Mouse (Mus musculus): ENCODE data around the gene Eya4. TPM values are rescaled to one million over a fixed set of nuclear protein-coding genes. Genes with fewer than 3 reads are reported as not detected.

Eya4 gene
- polyA plus RNA-seq, 1 experiment from 2014 or later, result 0.56 TPM

DNA sequence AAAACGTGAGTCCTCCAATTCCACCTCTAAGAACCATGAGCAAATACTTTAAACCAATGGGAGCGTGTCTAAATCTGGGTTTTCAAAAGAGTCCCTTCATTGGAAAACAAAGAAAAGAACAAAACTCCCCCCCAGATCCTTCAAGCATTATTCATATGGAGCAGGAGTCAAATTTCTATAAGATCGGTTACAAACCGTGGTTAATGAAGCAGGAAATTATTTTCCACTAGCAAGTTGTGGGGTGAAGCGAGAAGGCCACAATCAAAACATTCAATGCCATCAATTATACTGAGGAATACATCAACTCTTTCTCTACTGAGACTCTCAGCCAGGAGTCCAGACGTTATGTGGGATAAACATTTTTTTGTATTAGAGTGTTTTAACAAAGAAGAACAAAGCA is 171.3 kb downstream of the Eya4 start:
- 14% methylated on average over 6 of the region's 6 CpGs for WGBS
- Histone ChIP-seq H3K9ac (no peak overlapping the region), H3K4me2 (no peak overlapping the region), H3K36me3 (no peaks in the 10 kb centered on the region), H3K9me3 (no peaks in the 10 kb centered on the region), H3K27ac (replicated peaks) (no peak overlapping the region), H3K4me1 (replicated peaks) (0 out of 2 replicates have a peak, but pooled peaks cover 6% of the 10 kb centered on the region), H3K27me3 (no peaks in the 10 kb centered on the region), H3K4me3 (no peak overlapping the region)
- ATAC-seq (ENCODE audit: low FRiP score, low read depth), result no peak

DNA sequence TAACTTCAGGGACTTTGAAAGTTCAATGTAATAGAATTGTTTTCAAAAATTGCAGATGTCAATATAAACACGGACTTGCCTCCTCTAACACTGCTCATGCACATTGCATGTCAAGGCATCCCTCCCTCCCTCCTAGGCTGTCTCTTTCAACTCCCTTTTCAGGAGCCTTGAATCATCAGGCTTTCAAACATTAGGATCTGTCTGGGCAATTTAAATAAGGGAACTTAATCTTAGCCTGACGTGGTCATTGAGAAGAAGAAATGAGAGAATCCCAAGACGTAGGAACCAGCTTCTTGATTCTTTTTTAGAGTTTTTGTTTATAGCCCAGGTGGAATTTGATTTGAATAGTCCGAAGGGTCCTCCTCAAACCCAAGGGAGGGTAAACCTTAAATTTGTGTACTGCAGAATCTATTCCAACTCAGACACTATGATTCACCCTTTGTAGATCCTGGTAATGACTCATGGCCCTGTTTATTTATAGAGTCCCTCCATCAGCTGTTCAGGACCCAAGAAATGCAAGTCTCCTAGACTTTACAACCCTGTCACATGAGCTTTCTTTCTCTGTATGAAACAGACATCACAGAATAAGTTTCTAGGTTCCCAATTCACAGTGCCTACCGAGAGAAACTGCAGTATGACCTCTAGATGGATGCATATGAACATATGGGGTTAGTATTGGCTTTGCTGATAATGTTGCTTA is 173.1 kb downstream of the Eya4 start:
- 70% methylated on average over 5 of the region's 5 CpGs for WGBS

DNA sequence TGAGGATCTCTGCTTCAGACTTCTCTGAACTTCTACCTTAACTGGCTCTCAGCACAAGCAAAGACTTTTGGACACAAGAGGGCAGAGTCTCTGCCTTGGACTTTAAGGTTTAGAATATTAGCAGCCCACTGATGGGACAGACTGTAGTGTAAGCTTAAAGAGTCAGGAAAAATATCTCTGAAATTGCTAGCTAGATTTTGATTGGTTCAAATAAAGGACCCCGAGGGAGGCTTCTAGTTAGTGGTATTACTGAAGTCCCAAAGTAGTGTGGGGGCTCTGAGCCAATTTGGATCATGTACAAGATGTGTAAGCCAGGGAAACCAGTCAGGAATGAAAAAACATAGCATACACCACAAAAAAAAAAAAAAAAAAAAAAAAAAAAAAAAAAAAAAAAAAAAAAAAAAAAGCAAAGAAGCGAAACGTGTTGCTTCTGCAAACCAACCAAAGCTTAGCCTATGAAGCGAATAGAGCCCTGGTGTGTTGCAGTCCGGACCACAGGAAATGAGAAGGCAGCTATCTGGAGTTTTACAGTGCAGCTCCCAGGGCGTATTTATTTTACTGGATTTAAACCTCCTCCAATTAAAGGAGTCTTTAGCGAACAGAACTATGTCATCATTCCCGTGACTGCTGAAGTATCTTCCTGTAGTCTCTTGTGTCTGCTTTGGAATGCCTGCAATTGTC is 173.8 kb downstream of the Eya4 start:
- H3K9ac ChIP-seq, result no peak overlapping the region
- no peak overlapping the region for H3K27ac ChIP-seq (replicated peaks)
- H3K4me1 ChIP-seq (replicated peaks), result 0 out of 2 replicates have a peak, but pooled peaks cover 6% of the 10 kb centered on the region
- no peaks in the 10 kb centered on the region for H3K9me3 ChIP-seq
- H3K4me3 ChIP-seq, result no peak overlapping the region
- H3K36me3 ChIP-seq, result no peaks in the 10 kb centered on the region
- no peaks in the 10 kb centered on the region for H3K27me3 ChIP-seq
- WGBS, result 63% methylated on average over 8 of the region's 8 CpGs
- no peak overlapping the region for H3K4me2 ChIP-seq
- no peak for ATAC-seq (ENCODE audit: low FRiP score, low read depth)

More for the DNA sequence above, 173.1 kb downstream of the Eya4 start:
- no peaks in the 10 kb centered on the region for H3K9me3 ChIP-seq
- no peak overlapping the region for H3K4me3 ChIP-seq
- no peaks in the 10 kb centered on the region for H3K36me3 ChIP-seq
- H3K27ac ChIP-seq (replicated peaks), result no peak overlapping the region
- H3K9ac ChIP-seq, result no peak overlapping the region
- H3K4me1 ChIP-seq (replicated peaks), result 0 out of 2 replicates have a peak, but pooled peaks cover 6% of the 10 kb centered on the region
- no peak for ATAC-seq (ENCODE audit: low FRiP score, low read depth)
- no peak overlapping the region for H3K4me2 ChIP-seq
- no peaks in the 10 kb centered on the region for H3K27me3 ChIP-seq

DNA sequence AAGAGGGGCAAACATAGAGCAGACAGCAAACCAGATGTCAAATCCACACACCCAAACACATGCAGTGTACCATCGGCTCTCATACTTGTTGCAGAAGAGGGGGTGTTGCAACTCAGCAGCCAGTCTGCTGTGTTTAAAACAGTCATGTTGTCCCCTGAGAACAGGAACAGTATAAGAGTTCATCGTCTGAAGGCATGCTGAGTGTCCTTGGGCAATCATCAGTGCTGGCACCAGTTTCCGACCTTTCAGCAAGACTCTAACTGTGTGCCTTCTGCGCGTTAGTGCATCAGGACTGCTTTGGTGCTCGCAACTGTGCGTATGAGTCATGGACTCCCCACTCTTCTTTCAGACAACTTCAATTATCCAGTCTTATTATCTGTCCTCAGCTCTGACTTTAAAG is 179.0 kb downstream of the Eya4 start:
- no peaks in the 10 kb centered on the region for H3K9me3 ChIP-seq
- H3K9ac ChIP-seq, result no peak overlapping the region
- no peaks in the 10 kb centered on the region for H3K4me1 ChIP-seq (replicated peaks)
- 82% methylated on average over 7 of the region's 7 CpGs for WGBS
- H3K27me3 ChIP-seq, result no peaks in the 10 kb centered on the region
- no peak overlapping the region for H3K4me2 ChIP-seq
- H3K27ac ChIP-seq (replicated peaks), result no peak overlapping the region
- no peak for ATAC-seq (ENCODE audit: low FRiP score, low read depth)
- no peak overlapping the region for H3K4me3 ChIP-seq
- no peaks in the 10 kb centered on the region for H3K36me3 ChIP-seq

GRCm38 (mm10) chr10:23165089-23165642 is 185.4 kb downstream of the Eya4 start:
- no peaks in the 10 kb centered on the region for H3K4me1 ChIP-seq (replicated peaks)
- WGBS, result 51% methylated on average over 7 of the region's 7 CpGs
- no peak for ATAC-seq (ENCODE audit: low FRiP score, low read depth)

DNA sequence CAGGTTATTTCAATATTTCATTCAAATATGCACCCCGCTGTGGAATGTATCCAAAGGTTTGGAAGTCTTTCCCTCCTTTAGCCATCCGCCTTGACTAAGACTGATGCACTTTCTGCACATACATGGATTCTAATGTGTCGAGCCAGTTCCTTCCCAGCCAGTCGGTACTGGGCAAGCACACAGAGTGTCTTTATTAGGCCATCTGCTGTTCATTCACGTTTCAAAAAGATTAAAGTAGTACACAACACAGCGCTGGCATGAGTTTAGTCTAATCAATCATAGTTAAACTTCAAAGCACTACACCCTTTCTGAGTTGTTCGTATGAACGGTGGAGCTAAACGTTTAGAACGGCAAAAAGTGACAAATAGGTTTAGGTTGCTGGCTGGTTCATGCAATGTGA is 190.7 kb downstream of the Eya4 start:
- Histone ChIP-seq H3K27ac (replicated peaks) (no peak overlapping the region), H3K36me3 (no peaks in the 10 kb centered on the region), H3K4me2 (no peak overlapping the region), H3K9me3 (no peaks in the 10 kb centered on the region), H3K4me3 (no peak overlapping the region), H3K27me3 (no peaks in the 10 kb centered on the region), H3K9ac (no peak overlapping the region), H3K4me1 (replicated peaks) (no peaks in the 10 kb centered on the region)
- peak; percentile 72 for ATAC-seq (ENCODE audit: low FRiP score, low read depth)
- WGBS, result 53% methylated on average over 10 of the region's 10 CpGs

More at GRCm38 (mm10) chr10:23165089-23165642, 185.4 kb downstream of the Eya4 start:
- H3K36me3 ChIP-seq, result no peaks in the 10 kb centered on the region
- no peak overlapping the region for H3K27ac ChIP-seq (replicated peaks)
- H3K9me3 ChIP-seq, result no peaks in the 10 kb centered on the region
- no peak overlapping the region for H3K9ac ChIP-seq
- no peak overlapping the region for H3K4me3 ChIP-seq
- no peak overlapping the region for H3K4me2 ChIP-seq
- H3K27me3 ChIP-seq, result no peaks in the 10 kb centered on the region

GRCm38 (mm10) chr10:23159138-23159537 is 191.4 kb downstream of the Eya4 start:
- no peak for ATAC-seq (ENCODE audit: low FRiP score, low read depth)
- no peaks in the 10 kb centered on the region for H3K27me3 ChIP-seq
- no peak overlapping the region for H3K9ac ChIP-seq
- no peaks in the 10 kb centered on the region for H3K9me3 ChIP-seq
- H3K4me3 ChIP-seq, result no peak overlapping the region
- no peaks in the 10 kb centered on the region for H3K36me3 ChIP-seq
- H3K4me2 ChIP-seq, result no peak overlapping the region
- H3K27ac ChIP-seq (replicated peaks), result no peak overlapping the region
- H3K4me1 ChIP-seq (replicated peaks), result no peaks in the 10 kb centered on the region
- 82% methylated on average over 11 of the region's 11 CpGs for WGBS

DNA sequence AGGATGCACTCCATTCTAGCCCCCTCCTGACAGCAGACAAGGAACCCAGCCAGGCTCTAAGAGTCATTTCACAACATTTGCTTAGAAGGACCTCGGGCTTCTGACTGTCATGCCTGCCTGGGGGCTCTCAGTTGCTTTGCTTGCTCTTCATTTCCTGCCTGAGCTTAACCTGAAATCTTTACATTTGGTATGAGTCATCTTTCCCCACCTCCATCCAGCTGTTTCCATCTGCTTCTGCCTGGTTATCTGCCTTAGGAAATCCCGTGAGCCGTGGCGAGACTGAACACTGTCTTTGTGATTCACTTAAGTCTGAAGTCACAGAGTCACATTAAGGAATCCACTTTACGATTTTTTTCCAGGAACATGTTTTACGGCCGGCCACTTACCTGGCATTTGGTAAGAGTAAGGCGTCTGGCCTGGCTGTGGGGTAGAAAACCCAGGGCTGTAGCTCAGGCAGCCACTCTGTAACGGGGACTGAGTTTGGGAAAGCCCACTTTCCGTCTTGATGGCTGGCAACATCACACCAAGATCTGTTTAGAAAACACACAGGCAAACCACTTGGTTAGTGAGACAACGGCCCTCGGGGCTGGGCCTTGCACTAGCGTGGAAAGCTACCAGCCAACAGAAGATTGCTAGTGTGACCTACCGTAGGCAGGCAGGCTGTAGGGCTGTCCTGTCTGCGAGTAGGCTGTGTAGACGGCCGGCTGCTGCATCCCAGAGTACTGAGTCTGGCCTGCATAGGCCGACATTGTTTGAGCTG is 193.5 kb downstream of the Eya4 start:
- ATAC-seq (ENCODE audit: low FRiP score, low read depth), result no peak
- H3K4me2 ChIP-seq, result no peak overlapping the region

GRCm38 (mm10) chr10:23150401-23150800 is 200.2 kb downstream of the Eya4 start:
- ATAC-seq (ENCODE audit: low FRiP score, low read depth), result no peak
- no peaks in the 10 kb centered on the region for H3K9me3 ChIP-seq
- no peak overlapping the region for H3K9ac ChIP-seq
- no peaks in the 10 kb centered on the region for H3K36me3 ChIP-seq
- no peak overlapping the region for H3K4me2 ChIP-seq
- no peaks in the 10 kb centered on the region for H3K4me1 ChIP-seq (replicated peaks)
- WGBS, result 87% methylated on average over 3 of the region's 3 CpGs
- no peak overlapping the region for H3K27ac ChIP-seq (replicated peaks)
- no peak overlapping the region for H3K4me3 ChIP-seq
- no peaks in the 10 kb centered on the region for H3K27me3 ChIP-seq

More for the DNA sequence above, 193.5 kb downstream of the Eya4 start:
- Histone ChIP-seq H3K9me3 (no peaks in the 10 kb centered on the region), H3K4me3 (no peak overlapping the region), H3K4me1 (replicated peaks) (no peaks in the 10 kb centered on the region), H3K36me3 (no peaks in the 10 kb centered on the region), H3K27me3 (no peaks in the 10 kb centered on the region), H3K27ac (replicated peaks) (no peak overlapping the region), H3K9ac (no peak overlapping the region)
- 84% methylated on average over 18 of the region's 18 CpGs for WGBS

GRCm38 (mm10) chr10:23144616-23145015 is 206.0 kb downstream of the Eya4 start:
- Histone ChIP-seq H3K9me3 (no peaks in the 10 kb centered on the region), H3K4me1 (replicated peaks) (no peaks in the 10 kb centered on the region), H3K27ac (replicated peaks) (no peak overlapping the region), H3K4me3 (no peak overlapping the region), H3K27me3 (no peaks in the 10 kb centered on the region), H3K4me2 (no peak overlapping the region), H3K36me3 (no peaks in the 10 kb centered on the region), H3K9ac (no peak overlapping the region)
- WGBS, result 88% methylated on average over 2 of the region's 2 CpGs
- no peak for ATAC-seq (ENCODE audit: low FRiP score, low read depth)

DNA sequence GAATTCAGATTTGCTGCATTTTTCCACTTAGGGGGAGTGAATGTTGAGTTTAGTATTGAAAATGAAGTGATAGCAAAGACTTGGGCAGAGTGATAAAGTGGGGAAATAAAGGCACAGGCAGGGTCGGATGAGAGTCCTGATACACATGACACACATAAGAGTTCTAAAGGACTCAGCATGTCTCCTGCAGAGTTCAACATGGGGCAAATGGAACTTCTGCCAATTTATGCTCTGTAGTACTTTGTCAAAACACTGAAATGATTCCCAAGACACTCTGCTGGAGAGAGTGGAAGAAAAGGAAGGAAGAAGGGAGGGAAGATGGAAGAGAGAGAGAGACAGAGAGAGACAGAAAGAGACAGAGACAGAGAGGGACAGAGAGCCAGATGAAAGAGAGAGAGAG is 222.6 kb downstream of the Eya4 start:
- H3K27me3 ChIP-seq, result no peaks in the 10 kb centered on the region
- H3K27ac ChIP-seq (replicated peaks), result no peak overlapping the region
- no peaks in the 10 kb centered on the region for H3K9me3 ChIP-seq
- no peaks in the 10 kb centered on the region for H3K36me3 ChIP-seq
- no peaks in the 10 kb centered on the region for H3K4me1 ChIP-seq (replicated peaks)
- ATAC-seq (ENCODE audit: low FRiP score, low read depth), result no peak
- H3K4me2 ChIP-seq, result no peak overlapping the region
- H3K4me3 ChIP-seq, result no peak overlapping the region
- no peak overlapping the region for H3K9ac ChIP-seq
- 62% methylated on average over 1 of the region's 1 CpGs for WGBS

GRCm38 (mm10) chr10:23127151-23127550 is 223.4 kb downstream of the Eya4 start:
- no peaks in the 10 kb centered on the region for H3K4me1 ChIP-seq (replicated peaks)
- H3K36me3 ChIP-seq, result no peaks in the 10 kb centered on the region
- no peak overlapping the region for H3K4me2 ChIP-seq
- H3K9ac ChIP-seq, result no peak overlapping the region
- H3K27me3 ChIP-seq, result no peaks in the 10 kb centered on the region
- no peak for ATAC-seq (ENCODE audit: low FRiP score, low read depth)
- H3K9me3 ChIP-seq, result no peaks in the 10 kb centered on the region
- H3K27ac ChIP-seq (replicated peaks), result no peak overlapping the region
- 94% methylated on average over 1 of the region's 1 CpGs for WGBS
- H3K4me3 ChIP-seq, result no peak overlapping the region

Data from hindbrain, embryonic 15.5 days (tissue).